Mouse (Mus musculus) left cerebral cortex, postnatal 14 days (tissue): Measurements from ENCODE around the gene Phf21a. TPM values are rescaled to one million over a fixed set of nuclear protein-coding genes. Genes with fewer than 3 reads are reported as not detected.

Experiments
- DNase-seq, 2 experiments: peaks; one replicate each; pipeline ENCODE4 v3.0.0; 2021 to 2022; ENCODE audit warnings: low spot score in 2 of 2, mixed read lengths in 1 of 2
- intact Hi-C: fragments of 180-260 bp; cut with DNase I; formaldehyde crosslinking; loops from one replicate; pipeline ENCODE4 v1.15.1; 2025
- total RNA-seq, 2 experiments: library from RNA; stranded (reverse); gene quantifications; 2 replicates each; pipeline ENCODE4 v1.2.3; 2021

Phf21a gene
- total RNA-seq, 2 experiments from 2014 or later, result 64.5 to 73.9 TPM

DNA sequence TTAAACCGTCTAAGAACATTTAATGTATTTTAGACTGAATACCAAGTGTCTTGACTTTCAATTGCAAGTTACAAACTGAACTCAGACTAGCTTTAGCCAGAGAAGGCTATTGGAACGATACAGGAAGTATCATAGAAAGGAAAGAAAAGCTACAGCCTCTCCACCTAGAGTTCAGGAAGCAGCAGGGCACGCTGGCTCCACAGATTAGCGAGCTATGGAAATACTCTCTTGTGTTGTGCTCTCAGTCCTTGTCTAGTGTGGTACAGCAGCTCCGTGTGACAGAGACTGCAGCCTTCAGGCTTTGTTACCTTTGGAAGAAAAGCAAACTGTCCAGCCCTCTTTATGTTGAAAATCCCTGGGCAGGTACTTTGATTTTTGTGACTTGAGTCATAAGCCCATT lies 176.3 kb downstream of the Phf21a start:
- DNase-seq, result no peak
- intact Hi-C loops, result no loop called here

DNA sequence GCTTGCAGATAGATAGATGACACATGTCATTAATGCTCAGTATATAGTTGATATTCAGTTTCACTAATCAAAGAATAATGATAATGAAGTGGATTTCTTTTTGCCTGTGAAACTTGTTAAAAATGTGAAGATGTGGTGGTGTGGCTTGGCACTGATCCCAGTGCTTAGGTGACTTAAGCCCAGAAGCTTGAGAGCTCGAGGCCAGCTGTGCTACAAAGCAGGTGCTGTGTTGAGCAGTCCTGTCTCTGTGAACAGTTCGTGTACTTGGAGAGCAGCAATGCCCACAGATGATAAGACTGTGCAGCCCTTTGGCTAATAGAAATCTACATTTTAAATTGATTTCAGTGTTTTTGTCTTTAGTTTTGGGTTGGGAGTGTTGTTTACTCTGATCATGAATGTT lies 179.6 kb downstream of the Phf21a start:
- intact Hi-C loops, result no loop called here
- no peak for DNase-seq

DNA sequence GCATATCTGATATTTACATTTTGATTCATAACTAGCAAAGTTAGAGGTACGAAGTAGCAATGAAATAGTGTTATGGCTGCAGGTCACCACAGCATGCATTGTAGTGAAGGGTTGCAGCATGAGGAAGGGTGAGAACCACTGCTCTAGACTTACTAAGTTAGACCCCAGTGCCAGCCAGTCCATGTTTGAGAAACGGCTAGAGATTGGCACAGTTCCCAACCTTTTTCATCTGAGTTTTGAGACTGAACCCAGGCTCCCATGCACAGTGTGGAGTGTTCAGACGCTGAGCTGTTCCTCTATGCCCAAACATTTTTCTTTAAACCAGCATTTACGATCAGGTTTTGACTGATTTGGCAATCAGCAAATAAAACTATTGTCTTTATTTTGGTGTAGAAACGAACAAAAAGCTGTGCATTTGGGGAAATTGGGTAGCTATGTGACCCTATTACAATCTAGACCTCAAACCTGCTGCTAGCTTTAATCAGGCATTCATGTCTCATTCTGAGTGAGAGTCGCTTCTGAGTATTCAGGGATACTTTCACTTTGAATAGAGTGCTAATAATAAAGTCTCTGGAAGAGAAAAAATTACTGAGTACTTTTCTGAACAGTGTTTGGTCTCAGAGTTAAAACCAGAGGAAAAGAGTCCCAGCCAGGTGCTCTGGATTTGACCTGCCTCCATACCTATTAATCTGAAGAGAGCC lies 180.3 kb downstream of the Phf21a start:
- DNase-seq, result peak in 1 of 2 experiments; percentile 18
- intact Hi-C loops, result no loop called here

DNA sequence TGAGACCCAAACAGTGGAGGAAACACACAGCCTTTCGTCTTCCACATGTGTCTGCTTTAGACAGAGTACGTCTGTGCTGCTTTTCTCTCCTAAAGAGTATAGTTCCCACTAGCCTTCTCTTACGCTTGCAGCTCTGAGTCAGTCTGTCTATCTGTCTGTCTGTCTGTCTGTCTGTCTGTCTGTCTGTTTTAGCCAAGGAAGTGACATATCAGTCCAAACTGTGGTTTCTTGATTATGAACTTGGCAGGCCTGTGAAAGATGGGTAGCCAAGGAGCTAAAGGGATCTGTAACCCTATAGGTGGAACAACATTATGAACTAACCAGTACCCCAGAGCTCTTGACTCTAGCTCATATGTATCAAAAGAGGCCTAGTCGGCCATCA lies 180.9 kb downstream of the Phf21a start:
- DNase-seq, result no peak
- intact Hi-C loops, result no loop called here

DNA sequence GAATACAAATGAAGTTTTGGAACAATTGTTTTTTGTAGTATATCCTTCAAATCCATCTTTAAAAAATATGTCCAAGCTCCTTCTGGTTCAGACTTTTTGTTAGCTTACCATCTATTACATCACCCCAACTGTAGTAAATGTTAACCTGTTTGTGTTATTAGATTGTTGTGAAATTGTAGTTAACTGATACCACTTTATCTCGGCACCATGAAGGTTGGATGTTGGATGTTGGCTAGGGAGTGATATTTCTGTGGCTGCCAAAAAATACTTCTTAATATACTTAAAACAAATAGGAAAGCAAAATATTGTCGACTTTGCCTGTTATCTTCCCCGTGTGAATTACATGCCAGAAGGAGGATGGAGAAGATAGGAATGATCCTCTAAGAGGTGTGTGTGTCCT lies 184.9 kb downstream of the Phf21a start:
- intact Hi-C loops, result no loop called here
- no peak for DNase-seq

DNA sequence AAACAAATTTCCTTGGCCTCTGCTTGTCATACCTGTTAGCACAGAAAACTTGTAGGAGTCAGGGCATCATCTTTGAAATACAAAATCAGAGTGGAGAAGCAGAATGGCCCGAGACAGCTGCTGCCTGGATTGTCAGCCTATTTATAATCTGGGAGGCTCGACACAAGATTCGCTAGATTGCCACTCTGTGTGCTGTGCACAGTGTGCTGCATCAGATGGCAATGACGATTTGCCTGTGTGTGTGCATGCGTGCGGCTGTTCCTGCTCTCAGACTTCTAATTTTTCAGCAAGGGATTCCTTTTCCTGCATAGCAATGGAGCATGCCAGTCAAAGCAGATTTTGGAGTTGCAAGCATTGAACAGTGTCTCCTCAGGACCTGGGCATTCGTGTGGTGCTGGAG lies 185.7 kb downstream of the Phf21a start:
- DNase-seq, result peak; percentile 59 to 82
- intact Hi-C loops, result no loop called here

DNA sequence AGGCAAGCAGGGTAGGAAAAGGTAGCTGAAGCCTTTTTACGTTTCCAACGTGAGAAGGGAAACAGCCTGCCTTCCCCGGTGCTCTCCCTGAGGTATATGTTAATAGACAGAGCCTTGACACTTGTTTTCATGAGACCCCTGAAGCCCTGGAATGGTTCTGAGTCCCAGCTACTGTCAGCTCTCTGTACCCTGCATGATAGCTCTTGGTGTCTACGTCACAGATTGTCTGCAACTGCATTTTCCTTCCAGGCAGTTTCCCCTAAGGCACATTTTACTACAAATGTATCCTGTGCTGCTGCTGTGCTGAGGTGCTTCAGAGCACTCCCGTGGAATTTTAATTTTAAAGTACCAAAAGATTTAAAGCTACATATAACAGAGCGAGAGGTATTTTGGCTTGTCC lies 186.5 kb downstream of the Phf21a start:
- DNase-seq, result no peak
- intact Hi-C loops, result no loop called here

DNA sequence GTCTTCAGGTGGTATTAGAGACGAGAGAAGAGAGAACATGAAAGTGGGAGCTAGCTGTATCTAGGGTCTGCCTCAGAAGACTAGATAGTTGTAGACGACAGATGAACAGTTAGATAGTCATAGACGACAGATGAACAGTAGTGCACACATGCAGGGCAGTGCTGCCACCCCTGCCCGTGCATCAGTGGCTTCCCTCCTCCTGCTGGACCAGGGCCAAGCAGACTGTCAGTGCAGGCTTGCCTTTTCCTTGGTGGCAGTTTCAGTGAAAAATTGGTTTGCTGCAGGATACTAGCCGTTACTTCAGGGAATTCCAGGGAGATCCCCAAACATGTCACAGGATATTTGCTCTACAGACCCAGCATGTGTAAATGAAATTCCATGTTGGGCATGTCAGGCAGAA lies 192.7 kb downstream of the Phf21a start:
- intact Hi-C loops, result no loop called here
- peak; percentile 15 to 34 for DNase-seq

DNA sequence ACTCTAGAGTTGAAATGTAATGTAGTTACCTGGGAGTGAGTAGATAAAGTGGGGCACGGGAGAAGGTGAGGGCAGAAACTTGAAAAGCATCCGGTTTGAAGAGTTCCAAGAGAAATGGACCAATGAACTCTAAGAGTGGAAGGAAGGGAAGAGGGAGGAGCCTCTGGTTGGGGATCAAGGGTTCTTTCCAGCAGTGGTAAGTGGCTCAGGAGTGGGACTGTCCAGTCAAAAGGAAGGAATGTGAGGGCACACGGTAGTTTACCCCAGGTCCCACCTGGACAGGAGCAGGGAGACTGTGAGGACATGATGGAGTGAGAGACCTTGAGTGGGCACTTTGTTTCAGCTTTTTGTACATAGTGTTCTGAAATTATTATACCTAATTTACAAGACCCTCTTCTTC lies 196.4 kb downstream of the Phf21a start:
- intact Hi-C loops, result no loop called here
- no peak for DNase-seq

DNA sequence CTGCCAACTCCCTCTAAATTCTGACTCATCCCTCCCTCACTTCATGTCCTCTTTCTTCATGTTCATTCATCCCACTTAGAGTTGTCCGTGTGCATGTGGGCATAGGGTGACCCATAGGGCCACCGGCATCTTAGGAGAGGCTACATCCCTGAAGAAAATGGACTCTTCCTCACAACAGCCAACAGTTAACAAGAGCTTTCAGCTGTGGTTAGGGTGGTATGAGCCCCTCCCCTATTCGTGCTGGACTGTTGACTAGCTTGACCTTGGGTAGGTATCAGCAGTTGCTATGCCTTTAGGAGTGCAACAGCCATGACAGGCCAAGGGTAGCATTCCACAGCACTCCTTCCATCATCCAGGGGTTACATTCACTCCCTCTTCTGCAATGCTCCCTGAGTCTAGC lies 198.6 kb downstream of the Phf21a start:
- no peak for DNase-seq
- intact Hi-C loops, result no loop called here

DNA sequence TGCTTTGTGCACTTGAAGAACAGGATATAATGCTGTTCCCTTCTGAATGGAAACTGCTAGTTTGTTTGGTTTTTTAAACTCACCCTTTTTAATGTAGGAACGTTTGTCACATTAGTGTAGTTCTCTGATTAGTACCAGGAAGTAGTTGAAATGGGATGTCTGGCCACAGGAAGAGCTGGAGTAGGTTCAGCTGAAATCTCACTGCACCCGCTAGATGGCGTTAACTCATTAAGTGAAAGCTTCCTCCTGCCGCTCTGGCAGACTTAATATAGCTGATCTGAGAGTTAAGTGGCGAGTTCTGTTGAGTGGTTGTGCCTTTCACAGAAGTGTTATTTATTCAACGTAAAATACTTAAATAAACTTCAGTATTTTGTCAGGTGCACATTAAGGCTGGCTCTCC lies 203.5 kb downstream of the Phf21a start:
- intact Hi-C loops, result loop anchor here (2.0 kb wide), 1 partner anchor 34 kb away; no protein-coding TSS in a partner anchor
- DNase-seq, result peak; percentile 87 to 90

DNA sequence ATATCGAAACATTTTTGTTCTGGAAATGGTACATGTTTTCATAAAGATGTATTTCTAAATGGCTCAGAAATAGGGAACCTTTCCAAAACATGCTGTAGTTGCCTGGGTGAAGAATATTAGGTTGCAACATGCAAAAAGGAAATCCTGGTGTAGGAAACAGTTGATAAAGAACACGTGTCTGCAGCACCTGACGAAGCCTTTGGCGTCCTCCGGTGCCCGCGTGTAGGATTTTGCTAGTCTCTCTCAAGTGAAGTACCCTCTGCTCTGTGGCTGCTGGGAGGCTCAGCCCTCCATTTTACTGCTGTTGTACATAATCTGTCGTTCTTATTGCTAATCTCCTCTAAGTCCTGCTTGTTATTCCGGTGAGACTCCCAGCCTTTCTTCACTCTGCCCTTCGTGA lies 207.0 kb downstream of the Phf21a start:
- DNase-seq, result no peak
- intact Hi-C loops, result no loop called here

DNA sequence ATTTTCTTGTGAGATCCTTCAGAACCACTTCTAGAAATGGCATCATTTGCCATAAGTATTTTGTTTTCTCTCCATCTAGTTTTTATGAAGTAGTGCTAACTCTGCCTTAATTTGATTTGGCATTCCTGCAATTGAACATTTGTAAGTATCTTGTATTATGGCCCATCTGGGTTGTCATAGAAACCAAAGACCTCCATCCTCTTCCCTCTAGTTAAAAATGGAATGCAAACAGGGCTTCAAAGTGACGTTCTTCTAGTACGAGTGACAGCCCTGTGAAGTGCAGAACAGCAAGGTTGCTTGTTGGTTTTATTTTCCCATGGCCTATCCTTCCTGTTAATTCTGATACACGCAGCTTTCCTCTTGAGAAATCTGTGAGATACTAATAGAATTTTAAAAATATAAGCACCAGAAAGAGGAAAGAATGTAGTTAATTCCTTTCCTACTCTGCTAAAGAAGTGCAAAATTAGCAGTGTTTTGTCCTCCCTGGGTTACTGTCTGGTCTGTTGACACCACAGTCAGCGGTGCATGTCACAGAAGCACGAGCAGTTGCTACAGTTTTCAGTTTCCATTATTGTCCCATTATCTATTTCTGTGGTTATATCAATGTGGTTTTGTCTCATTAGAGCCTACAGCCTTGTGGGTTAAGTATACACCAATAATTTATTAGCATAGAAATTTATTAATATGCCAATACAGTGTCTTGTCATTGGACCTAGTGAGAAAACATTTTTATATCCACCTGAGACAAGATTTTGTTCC lies 209.1 kb downstream of the Phf21a start:
- peak in 1 of 2 experiments; percentile 26 for DNase-seq
- intact Hi-C loops, result no loop called here

DNA sequence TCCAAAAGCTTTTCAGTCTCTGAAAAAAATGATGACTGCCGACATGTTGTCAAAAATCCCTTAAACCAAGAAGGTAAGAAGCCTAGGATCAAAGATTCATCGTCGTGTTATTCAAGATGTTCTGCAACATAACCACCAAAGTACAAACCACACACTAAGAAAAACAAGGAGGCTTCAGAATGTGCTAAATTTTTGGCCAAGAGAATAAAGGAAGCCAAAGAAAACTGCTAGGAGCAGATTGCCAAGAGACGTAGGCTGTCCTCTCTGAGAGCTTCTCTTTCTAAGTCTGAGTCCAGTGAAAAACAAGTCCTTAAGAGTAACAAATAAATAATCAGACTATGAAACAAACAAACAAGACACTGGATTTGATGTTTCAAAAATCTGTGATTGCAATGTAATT lies 219.6 kb downstream of the Phf21a start:
- peak in 1 of 2 experiments; percentile 67 for DNase-seq
- intact Hi-C loops, result loop anchor here (10.0 kb wide), 1 partner anchor 122 kb away; the partner anchor contains the start of gene Cry2

DNA sequence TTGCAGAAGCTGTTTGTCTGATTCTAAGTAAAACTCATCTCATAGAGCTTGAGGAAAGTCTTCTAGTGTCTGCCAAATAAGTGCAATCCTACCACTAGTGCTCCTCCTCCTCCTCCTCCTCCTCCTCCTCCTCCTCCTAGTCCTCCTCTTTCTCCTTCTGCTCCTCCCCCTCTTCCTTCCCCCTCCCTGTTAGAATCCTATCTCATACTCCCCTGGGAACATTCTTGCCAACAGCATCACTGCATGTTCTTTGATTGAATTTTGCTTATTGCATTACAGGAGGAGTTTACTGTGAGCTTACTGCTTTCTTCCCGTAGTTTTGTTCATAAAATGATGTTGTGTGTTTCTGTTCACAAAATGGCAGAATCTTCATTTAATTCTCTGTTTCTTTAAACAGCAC lies 221.1 kb downstream of the Phf21a start:
- intact Hi-C loops, result loop anchor here (10.0 kb wide), 1 partner anchor 121 kb away; the partner anchor contains the start of gene Cry2
- no peak for DNase-seq

DNA sequence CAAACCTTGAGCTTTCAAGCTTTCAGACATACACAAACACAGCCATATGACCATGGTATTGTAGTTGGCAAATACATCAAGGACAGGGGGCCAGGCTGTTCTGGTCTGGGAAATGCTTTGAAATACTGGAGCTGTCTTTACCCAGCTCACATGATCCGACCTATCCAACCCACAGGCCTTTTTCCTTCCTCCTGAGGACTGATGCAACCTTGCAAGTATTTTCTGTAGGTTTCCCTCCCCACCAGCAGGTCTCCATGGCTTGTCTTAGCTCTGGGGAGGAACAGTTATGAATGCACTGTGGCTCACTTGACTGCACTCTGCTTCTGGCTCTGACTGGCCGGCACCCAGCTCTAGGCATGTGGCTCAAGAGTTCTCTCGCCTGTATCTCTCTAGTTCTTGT lies 223.7 kb downstream of the Phf21a start:
- intact Hi-C loops, result loop anchor here (10.0 kb wide), 1 partner anchor 118 kb away; the partner anchor contains the start of gene Cry2
- no peak for DNase-seq

DNA sequence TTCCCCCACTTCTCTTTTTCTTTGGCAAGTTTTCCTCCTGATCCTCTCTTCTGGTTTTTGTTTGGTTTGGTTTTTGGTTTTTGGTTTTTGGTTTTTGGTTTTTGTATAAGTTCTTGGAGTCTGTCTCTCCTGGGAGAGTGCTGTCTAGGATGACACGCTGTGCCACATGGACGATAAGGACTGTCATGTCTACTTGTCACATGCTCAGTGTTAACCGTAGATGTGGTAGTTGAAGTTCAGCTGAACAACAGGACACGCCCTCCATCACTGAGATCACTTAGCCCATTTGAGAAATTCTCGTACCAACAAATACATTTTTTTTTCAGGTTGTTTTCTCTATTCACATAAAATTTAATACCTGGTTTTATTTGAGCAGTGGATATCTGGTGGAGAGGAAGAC lies 224.3 kb downstream of the Phf21a start:
- intact Hi-C loops, result loop anchor here (10.0 kb wide), 1 partner anchor 118 kb away; the partner anchor contains the start of gene Cry2
- DNase-seq, result no peak

DNA sequence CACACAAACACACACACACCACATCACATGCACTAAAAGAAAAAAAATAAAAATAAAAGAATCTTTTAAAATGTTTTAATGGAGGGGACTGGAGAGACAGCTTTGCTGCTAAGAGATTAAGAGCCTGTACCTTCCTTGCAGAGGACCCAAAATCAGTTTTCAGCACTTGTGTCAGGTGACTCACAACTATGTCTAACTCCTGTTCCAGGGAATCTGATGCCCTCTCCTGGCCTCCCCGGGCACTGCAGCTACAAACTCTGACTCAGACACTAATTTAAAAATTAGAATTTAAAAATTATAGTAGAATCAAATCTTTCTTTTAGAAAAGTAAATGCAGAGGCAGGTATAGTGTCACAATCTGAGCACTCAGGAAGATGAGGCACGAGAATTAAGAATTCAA lies 229.8 kb downstream of the Phf21a start:
- peak in 1 of 2 experiments; percentile 34 for DNase-seq
- intact Hi-C loops, result no loop called here

DNA sequence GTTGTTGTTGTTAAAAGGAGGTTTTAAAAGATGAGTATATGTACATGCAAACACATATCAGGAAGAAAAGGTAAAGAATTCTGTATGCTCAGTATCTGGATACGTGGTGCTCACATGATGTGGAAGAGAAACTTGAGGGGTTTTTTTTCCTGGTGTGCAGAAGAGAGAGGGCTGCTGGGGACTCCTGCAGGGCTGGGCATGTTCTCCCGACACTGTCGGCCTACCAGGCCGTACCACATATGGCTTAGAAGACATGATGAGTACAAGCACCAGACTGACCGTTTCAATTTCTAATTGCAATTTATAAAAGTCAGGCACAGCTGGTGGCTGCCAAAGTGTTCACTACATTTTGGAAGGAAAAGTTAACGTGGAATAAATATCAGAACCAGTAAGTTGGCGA lies 232.8 kb downstream of the Phf21a start:
- intact Hi-C loops, result no loop called here
- DNase-seq, result no peak

DNA sequence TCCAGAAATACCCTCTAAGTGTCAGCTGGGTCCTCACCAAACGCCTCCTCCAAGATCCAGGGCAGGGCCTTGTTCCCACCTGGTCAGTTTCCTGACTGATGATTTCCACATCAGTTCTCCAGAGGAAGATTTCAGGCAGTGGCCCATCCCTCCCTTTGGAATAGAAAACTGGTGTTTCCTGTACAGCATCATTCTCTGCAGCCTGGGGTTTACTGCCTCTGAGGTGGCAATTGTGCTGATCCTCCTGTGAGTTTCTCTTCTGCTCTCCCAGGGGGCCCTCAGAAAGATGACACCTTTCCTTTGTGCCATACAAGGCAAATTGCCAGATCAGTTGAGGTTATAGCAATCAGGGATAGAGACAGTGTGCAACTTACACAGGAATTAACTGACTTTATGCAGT lies 233.3 kb downstream of the Phf21a start:
- intact Hi-C loops, result no loop called here
- no peak for DNase-seq

DNA sequence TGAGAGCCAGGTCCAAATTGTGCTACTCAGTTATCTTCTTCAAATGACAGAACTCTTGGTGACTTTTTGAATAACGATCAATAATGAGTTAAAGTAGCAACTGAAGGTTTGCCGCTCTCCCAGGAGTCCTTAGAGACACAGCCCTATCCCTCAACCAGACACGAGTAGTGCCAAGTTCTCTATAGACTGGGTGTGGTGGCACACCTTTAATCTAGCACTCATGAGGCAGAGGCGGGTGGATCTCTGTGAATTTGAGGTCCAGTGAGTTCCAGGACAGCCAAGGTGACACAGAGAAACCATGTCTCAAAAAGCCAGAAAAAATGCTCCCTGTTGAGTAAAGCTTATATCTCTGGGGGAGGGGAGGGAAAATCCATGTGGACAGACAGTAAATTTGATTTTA lies 234.7 kb downstream of the Phf21a start:
- intact Hi-C loops, result no loop called here
- no peak for DNase-seq
